ENCODE assay signal across 20 mouse cellular contexts in the genomic region with DNA sequence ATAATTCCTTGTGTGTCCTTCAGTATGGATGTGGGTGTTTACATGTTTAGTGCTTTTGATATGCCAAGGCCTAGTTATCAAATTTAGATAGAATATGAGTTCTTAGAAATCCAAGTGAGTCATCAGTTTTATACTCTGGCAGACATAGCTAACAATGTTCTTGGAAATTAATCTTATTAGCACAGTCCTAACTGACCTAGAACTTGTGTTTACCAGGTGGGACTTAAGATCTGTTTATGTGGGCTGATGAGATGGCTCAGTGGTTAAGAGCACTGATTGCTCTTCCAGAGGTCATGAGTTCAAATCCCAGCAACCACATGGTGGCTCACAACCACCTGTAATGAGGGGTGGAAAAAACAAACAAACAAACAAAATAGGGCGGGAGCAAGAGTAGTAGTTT.
"Had no signal": no experiment of that assay in that cellular context is flagged by ENCODE, and none has a peak within 500 bp of the region (broad histone marks: within the 10 kb centered on the region; RNA-seq: fewer than 3 reads in every experiment).

No protein-coding gene starts in this region.

- H3K4me2 ChIP-seq: liver, embryonic 15.5 days; midbrain, embryonic 12.5 days; midbrain, embryonic 15.5 days; neural tube, embryonic 13.5 days had no signal

- H3K9me3 ChIP-seq: liver, embryonic 15.5 days; midbrain, embryonic 12.5 days; midbrain, embryonic 15.5 days; neural tube, embryonic 13.5 days had no signal

- H3K4me3 ChIP-seq: layer of hippocampus, adult 2 months; left cerebral cortex, adult 2 months; liver, embryonic 15.5 days; midbrain, embryonic 12.5 days; midbrain, embryonic 15.5 days; myocyte; neural tube, embryonic 13.5 days had no signal

- H3K27ac ChIP-seq: kidney, postnatal 0 days; layer of hippocampus, adult 2 months; left cerebral cortex, adult 2 months; liver, embryonic 15.5 days; midbrain, embryonic 12.5 days; midbrain, embryonic 15.5 days; neural tube, embryonic 13.5 days had no signal

- H3K27me3 ChIP-seq: liver, embryonic 15.5 days; midbrain, embryonic 12.5 days; midbrain, embryonic 15.5 days; neural tube, embryonic 13.5 days had no signal

- H3K9ac ChIP-seq: liver, embryonic 15.5 days; midbrain, embryonic 12.5 days; midbrain, embryonic 15.5 days; neural tube, embryonic 13.5 days had no signal

- ATAC-seq: inflammation-experienced regulatory T-cells, adult 6 months; intestine, embryonic 16.5 days; midbrain, embryonic 15.5 days had no signal

- DNase-seq: kidney, adult 18-20 months; kidney, adult 9 months; kidney, postnatal 25 days; layer of hippocampus, adult 9-11 months; lung, adult 2 months; lung, postnatal 14 days; lung, postnatal 4 days; thymus, adult 18-20 months; thymus, postnatal 14 days; thymus, postnatal 4 days had no signal
